Comparison of ENCODE assay signal across 37 mouse cellular contexts in the genomic region with DNA sequence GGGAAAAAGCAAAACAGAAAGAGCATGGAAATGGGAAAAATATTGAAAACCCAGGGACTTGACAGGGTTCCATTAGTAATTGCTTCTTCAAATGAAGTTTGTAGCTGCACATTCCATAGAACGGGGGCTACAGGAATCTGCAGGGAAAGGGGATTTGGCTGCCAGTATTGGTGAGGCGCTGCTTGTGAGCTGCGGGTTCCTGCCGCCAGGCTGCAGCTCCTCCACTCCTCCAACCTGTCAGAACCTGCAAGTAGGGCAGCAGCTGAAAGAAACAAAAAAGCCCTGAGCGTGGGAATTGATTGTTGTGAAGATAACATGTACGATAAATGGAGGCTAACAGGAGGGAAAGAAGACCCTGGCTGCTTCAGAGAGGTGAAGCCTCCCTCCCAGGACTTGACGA. TPM values are rescaled to one million over a fixed set of nuclear protein-coding genes. Genes with fewer than 3 reads are reported as not detected.
A peak's percentile ranks its signal among the peaks of the same experiment; 100 is the strongest.
DNase-seq lines count a peak whose midpoint lies in the region; ATAC-seq and TF ChIP-seq lines count a peak whose summit lies in the region.
"Had no signal": no experiment of that assay in that cellular context is flagged by ENCODE, and none has a peak within 500 bp of the region (broad histone marks: within the 10 kb centered on the region; RNA-seq: fewer than 3 reads in every experiment).

No protein-coding gene starts in this region.

- no peak overlapping the region for H3K9ac ChIP-seq in embryonic facial prominence, embryonic 15.5 days
- no peak overlapping the region for H3K9ac ChIP-seq in stomach, postnatal 0 days (ENCODE audit: low read length)
- H3K9ac ChIP-seq: embryonic facial prominence, embryonic 12.5 days; forebrain, embryonic 13.5 days; hindbrain, embryonic 15.5 days; kidney, embryonic 15.5 days; liver, embryonic 15.5 days; lung, embryonic 14.5 days; midbrain, embryonic 15.5 days had no signal

- no peak overlapping the region for H3K4me3 ChIP-seq in cerebellum, adult 2 months (replicated peaks; ENCODE audit: insufficient read depth, low read depth, low read length)
- H3K4me3 ChIP-seq in embryonic facial prominence, embryonic 15.5 days (replicated peaks): no peak overlapping the region
- no peak overlapping the region for H3K4me3 ChIP-seq in stomach, postnatal 0 days (ENCODE audit: low read depth, low read length)
- H3K4me3 ChIP-seq: embryonic facial prominence, embryonic 12.5 days; forebrain, embryonic 13.5 days; hindbrain, embryonic 10.5 days; hindbrain, embryonic 15.5 days; kidney, embryonic 15.5 days; liver, embryonic 15.5 days; midbrain, embryonic 10.5 days; midbrain, embryonic 15.5 days had no signal

- no peak overlapping the region for H3K27ac ChIP-seq in cerebellum, adult 2 months (ENCODE audit: insufficient read depth, low read length)
- H3K27ac ChIP-seq in embryonic facial prominence, embryonic 15.5 days (replicated peaks): peak overlapping the region; percentile 45
- H3K27ac ChIP-seq in stomach, postnatal 0 days (replicated peaks): no peak overlapping the region; the same call in 1 of the 2 replicates
- H3K27ac ChIP-seq: embryonic facial prominence, embryonic 12.5 days; forebrain, embryonic 13.5 days; hindbrain, embryonic 10.5 days; hindbrain, embryonic 15.5 days; kidney, embryonic 15.5 days; liver, embryonic 15.5 days; midbrain, embryonic 10.5 days; midbrain, embryonic 15.5 days had no signal

- no peaks in the 10 kb centered on the region for H3K36me3 ChIP-seq in embryonic facial prominence, embryonic 15.5 days
- no peaks in the 10 kb centered on the region for H3K36me3 ChIP-seq in stomach, postnatal 0 days (ENCODE audit: control insufficient read depth, insufficient read depth, low read length)
- H3K36me3 ChIP-seq: embryonic facial prominence, embryonic 12.5 days; hindbrain, embryonic 15.5 days; kidney, embryonic 15.5 days; liver, embryonic 15.5 days; midbrain, embryonic 15.5 days had no signal

- no peak for TF ChIP-seq POLR2A in cerebellum, adult 2 months (IDR thresholded peaks at IDR 0.05; ENCODE audit: borderline replicate concordance, insufficient read depth, low read length)

- no peak for TF ChIP-seq CTCF in cerebellum, adult 2 months (IDR thresholded peaks at IDR 0.05; ENCODE audit: borderline replicate concordance, insufficient read depth, low read depth, low read length)
- TF ChIP-seq CTCF in stomach, postnatal 0 days (IDR thresholded peaks at IDR 0.05; ENCODE audit: low read depth): peak; percentile 31; the same call in 1 of the 2 replicates

- no peaks in the 10 kb centered on the region for H3K27me3 ChIP-seq in cerebellum, adult 2 months (ENCODE audit: control insufficient read depth, insufficient read depth, low read length)
- H3K27me3 ChIP-seq in embryonic facial prominence, embryonic 15.5 days: no peaks in the 10 kb centered on the region
- no peaks in the 10 kb centered on the region for H3K27me3 ChIP-seq in stomach, postnatal 0 days (ENCODE audit: control insufficient read depth, insufficient read depth, low read length)
- H3K27me3 ChIP-seq: embryonic facial prominence, embryonic 12.5 days; forebrain, embryonic 13.5 days; hindbrain, embryonic 15.5 days; kidney, embryonic 15.5 days; midbrain, embryonic 15.5 days had no signal

- no peak for TF ChIP-seq EP300 in stomach, postnatal 0 days (optimal IDR thresholded peaks at IDR 0.05)

- peak; percentile 24 to 25 for DNase-seq in cerebellum, adult 2 months
- peak; percentile 16 for DNase-seq in urinary bladder, postnatal 14 days (ENCODE audit: low spot score)
- DNase-seq in urinary bladder, adult 18-20 months (ENCODE audit: low spot score in 2 of 2): no peak
- no peak for DNase-seq in stomach, postnatal 0 days (ENCODE audit: low spot score)
- DNase-seq in kidney, adult 18-20 months: no peak
- DNase-seq: adrenal gland, postnatal 10 days; cerebellum, adult 11-12 months; gastrocnemius, postnatal 25 days; heart, postnatal 14 days; kidney, adult 11 months; kidney, postnatal 25 days; left cerebral cortex, postnatal 4 days; lung, embryonic 14.5 days; right cerebral cortex, adult 18-20 months; thymus, postnatal 25 days had no signal

- no peaks in the 10 kb centered on the region for H3K4me1 ChIP-seq in cerebellum, adult 2 months (ENCODE audit: control insufficient read depth, insufficient read depth, low read length)
- peaks cover 7% of the 10 kb centered on the region for H3K4me1 ChIP-seq in embryonic facial prominence, embryonic 15.5 days
- H3K4me1 ChIP-seq in stomach, postnatal 0 days (replicated peaks; ENCODE audit: control insufficient read depth, insufficient read depth): no peaks in the 10 kb centered on the region
- H3K4me1 ChIP-seq: embryonic facial prominence, embryonic 12.5 days had no signal

- no peaks in the 10 kb centered on the region for H3K9me3 ChIP-seq in embryonic facial prominence, embryonic 15.5 days (replicated peaks)
- no peaks in the 10 kb centered on the region for H3K9me3 ChIP-seq in stomach, postnatal 0 days (ENCODE audit: control insufficient read depth, low read length)
- H3K9me3 ChIP-seq: embryonic facial prominence, embryonic 12.5 days; forebrain, embryonic 13.5 days; G1E; hindbrain, embryonic 10.5 days; hindbrain, embryonic 15.5 days; kidney, embryonic 15.5 days; liver, embryonic 15.5 days; midbrain, embryonic 10.5 days; midbrain, embryonic 15.5 days had no signal

- ATAC-seq in cerebellum, adult (ENCODE audit: insufficient number of reproducible peaks, low FRiP score, low TSS enrichment): no peak
- no peak for ATAC-seq in embryonic facial prominence, embryonic 15.5 days (ENCODE audit: insufficient number of reproducible peaks, low FRiP score, low TSS enrichment, low read depth)
- no peak for ATAC-seq in stomach, postnatal 0 days (ENCODE audit: low FRiP score, low TSS enrichment)
- ATAC-seq in granulocyte monocyte progenitor cell, adult 5-6 weeks (replicated peaks; ENCODE audit: poor library complexity, severe bottlenecking): no peak
- ATAC-seq: forebrain, embryonic 13.5 days; inflammation-experienced regulatory T-cells, adult 6 months; midbrain, embryonic 15.5 days had no signal

- 66% methylated on average over 7 of the region's 7 CpGs for WGBS in cerebellum, adult 2 months
- 61% methylated on average over 7 of the region's 7 CpGs for WGBS in embryonic facial prominence, embryonic 15.5 days
- WGBS in stomach, postnatal 0 days: 44% methylated on average over 7 of the region's 7 CpGs

- no peak overlapping the region for H3K4me2 ChIP-seq in embryonic facial prominence, embryonic 15.5 days (replicated peaks)
- H3K4me2 ChIP-seq in stomach, postnatal 0 days (replicated peaks; ENCODE audit: low read depth): no peak overlapping the region
- H3K4me2 ChIP-seq: embryonic facial prominence, embryonic 12.5 days; forebrain, embryonic 13.5 days; hindbrain, embryonic 15.5 days; kidney, embryonic 15.5 days; liver, embryonic 15.5 days; lung, embryonic 14.5 days; midbrain, embryonic 15.5 days had no signal

RNA-seq across cellular contexts. Expression of gene Krt10, which starts 1.7 kb away (rescaled TPM):
- 11.9 and 12.6 TPM in 2 replicates for polyA plus RNA-seq in cerebellum, adult 2 months (2012; rRNA removed)
- polyA plus RNA-seq in embryonic facial prominence, embryonic 15.5 days (2015; fragmentation: Nextera tagmentation; extraction: Ambion mirVana): 506 and 568 TPM in 2 replicates
- polyA plus RNA-seq in stomach, postnatal 0 days (2015; fragmentation: Nextera tagmentation; extraction: Ambion mirVana): 431 and 466 TPM in 2 replicates
- 1.7 and 7.5 TPM in 2 replicates for total RNA-seq in granulocyte monocyte progenitor cell, adult 5-6 weeks (2014; fragmentation: Nextera tagmentation)
- total RNA-seq in granulocyte monocyte progenitor cell, adult 5-6 weeks (2017): 0.39 TPM in 1 of 2 replicates, not detected in the other

RNA-seq across cellular contexts. Expression of gene Krt28, which starts 16.2 kb away (rescaled TPM):
- 2.5 and 2.6 TPM in 2 replicates for polyA plus RNA-seq in cerebellum, adult 2 months (2012; rRNA removed)
- 19.5 and 36.8 TPM in 2 replicates for polyA plus RNA-seq in embryonic facial prominence, embryonic 15.5 days (2015; fragmentation: Nextera tagmentation; extraction: Ambion mirVana)
- 0.10 TPM in 1 of 2 replicates, not detected in the other for polyA plus RNA-seq in stomach, postnatal 0 days (2015; fragmentation: Nextera tagmentation; extraction: Ambion mirVana)
- total RNA-seq in granulocyte monocyte progenitor cell, adult 5-6 weeks (2014; fragmentation: Nextera tagmentation): not detected in 2 replicates
- not detected in 2 replicates for total RNA-seq in granulocyte monocyte progenitor cell, adult 5-6 weeks (2017)
- total RNA-seq: gastrocnemius, postnatal 25 days; heart, adult 8-10 months; heart, postnatal 14 days; left cerebral cortex, postnatal 4 days; liver, adult 2 months; megakaryocyte progenitor cell, adult 5-6 weeks; neutrophil, adult 5-6 weeks had no signal
- polyA plus RNA-seq: G1E; heart, embryonic 14.5 days; inflammation-experienced regulatory T-cells, adult 6 months; liver, adult 2 months; liver, embryonic 15.5 days; spleen, adult 2 months had no signal

RNA-seq across cellular contexts. Expression of gene Krt12, which starts 31.2 kb away (rescaled TPM):
- 0.11 TPM in 1 of 2 replicates, not detected in the other for polyA plus RNA-seq in cerebellum, adult 2 months (2012; rRNA removed)
- polyA plus RNA-seq in embryonic facial prominence, embryonic 15.5 days (2015; fragmentation: Nextera tagmentation; extraction: Ambion mirVana): 0.24 and 0.88 TPM in 2 replicates
- 0.16 and 0.21 TPM in 2 replicates for polyA plus RNA-seq in stomach, postnatal 0 days (2015; fragmentation: Nextera tagmentation; extraction: Ambion mirVana)
- total RNA-seq in granulocyte monocyte progenitor cell, adult 5-6 weeks (2014; fragmentation: Nextera tagmentation): not detected in 2 replicates
- total RNA-seq in granulocyte monocyte progenitor cell, adult 5-6 weeks (2017): not detected in 2 replicates
- total RNA-seq: adrenal gland, postnatal 10 days; G1E; gastrocnemius, postnatal 25 days; heart, adult 8-10 months; heart, postnatal 14 days; liver, adult 2 months; megakaryocyte progenitor cell, adult 5-6 weeks had no signal
- polyA plus RNA-seq: embryonic facial prominence, embryonic 12.5 days; forebrain, embryonic 13.5 days; G1E; heart, embryonic 14.5 days; hindbrain, embryonic 15.5 days; inflammation-experienced regulatory T-cells, adult 6 months; kidney, embryonic 15.5 days; liver, adult 2 months; liver, embryonic 15.5 days; lung, embryonic 14.5 days; midbrain, embryonic 10.5 days; neural tube, embryonic 11.5 days had no signal

RNA-seq across cellular contexts. Expression of gene Krt27, which starts 40.0 kb away (rescaled TPM):
- polyA plus RNA-seq in cerebellum, adult 2 months (2012; rRNA removed): not detected in 2 replicates
- polyA plus RNA-seq in embryonic facial prominence, embryonic 15.5 days (2015; fragmentation: Nextera tagmentation; extraction: Ambion mirVana): 44.9 and 72.2 TPM in 2 replicates
- not detected in 2 replicates for polyA plus RNA-seq in stomach, postnatal 0 days (2015; fragmentation: Nextera tagmentation; extraction: Ambion mirVana)
- total RNA-seq in granulocyte monocyte progenitor cell, adult 5-6 weeks (2014; fragmentation: Nextera tagmentation): not detected in 2 replicates
- not detected in 2 replicates for total RNA-seq in granulocyte monocyte progenitor cell, adult 5-6 weeks (2017)
- total RNA-seq: adrenal gland, postnatal 10 days; G1E; gastrocnemius, postnatal 25 days; heart, adult 8-10 months; heart, postnatal 14 days; layer of hippocampus, adult 18-20 months; layer of hippocampus, postnatal 25 days; left cerebral cortex, postnatal 4 days; liver, adult 2 months; megakaryocyte progenitor cell, adult 5-6 weeks; neutrophil, adult 5-6 weeks had no signal
- polyA plus RNA-seq: embryonic facial prominence, embryonic 12.5 days; forebrain, embryonic 13.5 days; G1E; heart, embryonic 14.5 days; hindbrain, embryonic 10.5 days; inflammation-experienced regulatory T-cells, adult 6 months; kidney, embryonic 15.5 days; liver, adult 2 months; liver, embryonic 15.5 days; lung, embryonic 14.5 days; midbrain, embryonic 10.5 days; neural tube, embryonic 11.5 days; spleen, adult 2 months had no signal

RNA-seq across cellular contexts. Expression of gene Krt20, which starts 47.1 kb away (rescaled TPM):
- not detected in 2 replicates for polyA plus RNA-seq in cerebellum, adult 2 months (2012; rRNA removed)
- polyA plus RNA-seq in embryonic facial prominence, embryonic 15.5 days (2015; fragmentation: Nextera tagmentation; extraction: Ambion mirVana): 0.55 and 0.58 TPM in 2 replicates
- 110 and 119 TPM in 2 replicates for polyA plus RNA-seq in stomach, postnatal 0 days (2015; fragmentation: Nextera tagmentation; extraction: Ambion mirVana)
- not detected in 2 replicates for total RNA-seq in granulocyte monocyte progenitor cell, adult 5-6 weeks (2014; fragmentation: Nextera tagmentation)
- total RNA-seq in granulocyte monocyte progenitor cell, adult 5-6 weeks (2017): not detected in 2 replicates
- total RNA-seq: G1E; gastrocnemius, postnatal 25 days; heart, adult 8-10 months; layer of hippocampus, adult 18-20 months; layer of hippocampus, postnatal 25 days; left cerebral cortex, postnatal 4 days; megakaryocyte progenitor cell, adult 5-6 weeks; neutrophil, adult 5-6 weeks had no signal
- polyA plus RNA-seq: forebrain, embryonic 13.5 days; G1E; inflammation-experienced regulatory T-cells, adult 6 months had no signal

Comparison
In these comparisons a context has a peak if more than half of its experiments do, and no peak if none do; other contexts are left out.
1. DNase-seq: peak in cerebellum, adult 2 months (2 of 2) and urinary bladder, postnatal 14 days (single experiment); none in urinary bladder, adult 18-20 months (0 of 2), stomach, postnatal 0 days (single experiment) and kidney, adult 18-20 months (single experiment).
2. RNA of gene Krt10, which starts 1.7 kb away (polyA plus RNA-seq): 506 to 568 TPM in embryonic facial prominence, embryonic 15.5 days and 431 to 466 TPM in stomach, postnatal 0 days; 11.9 to 12.6 TPM in cerebellum, adult 2 months; every median in the first group is over 10 times any median in the second.